Mouse (Mus musculus) forebrain, embryonic 14.5 days (tissue): Measurements from ENCODE around the gene Cd82. TPM values are rescaled to one million over a fixed set of nuclear protein-coding genes. Genes with fewer than 3 reads are reported as not detected.

Experiments used
- ATAC-seq: fragments of 200-750 bp; cut with Nextera tagmentation; 2 replicates; pipeline ENCODE4 v1.8.0; 2017; ENCODE audit warnings: mild to moderate bottlenecking, moderate library complexity
- DNase-seq: peaks from one replicate; pipeline ENCODE4 v3.0.0-alpha.2; 2015; ENCODE audit warnings: low spot score
- H3K27ac ChIP-seq: fragments of 300-500 bp; sonication (generic); 2 replicates; pipeline ENCODE4 v1.5.1; 2014; ENCODE audit warnings: low read depth, mild to moderate bottlenecking, control low read depth, low read length, moderate library complexity
- H3K27me3 ChIP-seq: fragments of 300-500 bp; sonication (generic); replicated peaks from 2 replicates; pipeline ENCODE4 v1.6.1; 2014; ENCODE audit warnings: low read length, control low read depth, mixed read lengths; ENCODE audit not compliant: control insufficient read depth, insufficient read depth
- H3K36me3 ChIP-seq: fragments of 300-500 bp; sonication (generic); 2 replicates; pipeline ENCODE4 v1.6.1; 2014; ENCODE audit warnings: low read length, control low read depth; ENCODE audit not compliant: control insufficient read depth, insufficient read depth
- H3K4me1 ChIP-seq: fragments of 300-500 bp; sonication (generic); 2 replicates; pipeline ENCODE4 v1.6.1; 2014; ENCODE audit warnings: antibody characterized with exemption, low read length, control low read depth; ENCODE audit not compliant: control insufficient read depth, insufficient read depth
- H3K4me2 ChIP-seq: fragments of 300-500 bp; sonication (generic); 2 replicates; pipeline ENCODE4 v1.6.1; 2014; ENCODE audit warnings: mild to moderate bottlenecking, control low read depth, low read length
- H3K4me3 ChIP-seq: fragments of 300-500 bp; sonication (generic); 2 replicates; pipeline ENCODE4 v1.5.1; 2014; ENCODE audit warnings: low read depth, low read length, control low read depth
- H3K9ac ChIP-seq: fragments of 300-500 bp; sonication (generic); 2 replicates; pipeline ENCODE4 v1.6.1; 2014; ENCODE audit warnings: mild to moderate bottlenecking, low read length, control low read depth, moderate library complexity
- H3K9me3 ChIP-seq: fragments of 300-500 bp; sonication (generic); replicated peaks from 2 replicates; pipeline ENCODE4 v1.6.1; 2016; ENCODE audit warnings: low read length, control low read depth, mixed read lengths; ENCODE audit not compliant: control insufficient read depth
- WGBS: fragments of 180-500 bp; shearing (Covaris S2); extraction: QIAGEN DNeasy Blood & Tissue Kit; methylation state at CpG from one replicate; pipeline ENCODE4 v1.1.7; 2014; 5-methylcytosine and 5-hydroxymethylcytosine counted together
- polyA plus RNA-seq: library from polyadenylated mRNA; unstranded; fragments of >200 nt; fragmentation: Nextera tagmentation; extraction: Ambion mirVana; gene quantifications from 2 replicates; pipeline ENCODE4 v1.2.1, GENCODE M21; 2014

Gene Cd82
- polyA plus RNA-seq, 1 experiment from 2014 or later: 16.8 TPM

- no peaks in the 10 kb centered on the region for H3K9me3 ChIP-seq
These were observed 31.2 kb downstream of the Cd82 start for GRCm38 (mm10) chr2:93431575-93432325.

GRCm38 (mm10) chr2:93430993-93431392 lies 31.9 kb downstream of the Cd82 start:
- ATAC-seq (no peak), DNase-seq (no peak)
- 78% methylated on average over 5 of the region's 5 CpGs for WGBS
- no peaks in the 10 kb centered on the region for H3K4me1 ChIP-seq
- H3K9me3 ChIP-seq: no peaks in the 10 kb centered on the region
- no peak overlapping the region for H3K4me2 ChIP-seq
- H3K27me3 ChIP-seq: no peaks in the 10 kb centered on the region
- no peaks in the 10 kb centered on the region for H3K36me3 ChIP-seq
- no peak overlapping the region for H3K27ac ChIP-seq
- H3K4me3 ChIP-seq: no peak overlapping the region
- H3K9ac ChIP-seq: no peak overlapping the region

More at GRCm38 (mm10) chr2:93431575-93432325, 31.2 kb downstream of the Cd82 start:
- no peaks in the 10 kb centered on the region for H3K27me3 ChIP-seq
- no peaks in the 10 kb centered on the region for H3K36me3 ChIP-seq
- 70% methylated on average over 5 of the region's 5 CpGs for WGBS
- H3K4me3 ChIP-seq: no peak overlapping the region
- H3K9ac ChIP-seq: no peak overlapping the region
- H3K27ac ChIP-seq: no peak overlapping the region
- DNase-seq (no peak), ATAC-seq (no peak)
- no peaks in the 10 kb centered on the region for H3K4me1 ChIP-seq
- no peak overlapping the region for H3K4me2 ChIP-seq

- Histone ChIP-seq H3K4me1 (no peaks in the 10 kb centered on the region), H3K9me3 (no peaks in the 10 kb centered on the region), H3K4me3 (no peak overlapping the region), H3K27me3 (no peaks in the 10 kb centered on the region), H3K9ac (no peak overlapping the region), H3K27ac (no peak overlapping the region), H3K36me3 (no peaks in the 10 kb centered on the region), H3K4me2 (no peak overlapping the region)
- ATAC-seq (no peak), DNase-seq (no peak)
- WGBS: 66% methylated on average over 11 of the region's 11 CpGs
These were observed 34.9 kb downstream of the Cd82 start for GRCm38 (mm10) chr2:93428004-93428531.

- Histone ChIP-seq H3K9ac (no peak overlapping the region; the same call in 1 of the 2 replicates), H3K4me2 (no peak overlapping the region), H3K36me3 (no peaks in the 10 kb centered on the region), H3K27me3 (no peaks in the 10 kb centered on the region), H3K27ac (no peak overlapping the region), H3K9me3 (no peaks in the 10 kb centered on the region), H3K4me3 (no peak overlapping the region), H3K4me1 (no peaks in the 10 kb centered on the region)
- ATAC-seq (no peak), DNase-seq (no peak)
- WGBS: 58% methylated on average over 8 of the region's 8 CpGs
These were observed 35.8 kb downstream of the Cd82 start for GRCm38 (mm10) chr2:93427000-93427715.

GRCm38 (mm10) chr2:93425810-93426209 lies 37.1 kb downstream of the Cd82 start:
- no peak overlapping the region for H3K9ac ChIP-seq
- no peak for ATAC-seq
- H3K4me3 ChIP-seq: no peak overlapping the region
- H3K4me2 ChIP-seq: no peak overlapping the region
- no peak for DNase-seq
- no peaks in the 10 kb centered on the region for H3K36me3 ChIP-seq
- 62% methylated on average over 4 of the region's 4 CpGs for WGBS
- no peaks in the 10 kb centered on the region for H3K27me3 ChIP-seq
- H3K4me1 ChIP-seq: no peaks in the 10 kb centered on the region
- H3K9me3 ChIP-seq: no peaks in the 10 kb centered on the region
- no peak overlapping the region for H3K27ac ChIP-seq

GRCm38 (mm10) chr2:93424307-93424984 lies 38.5 kb downstream of the Cd82 start:
- ATAC-seq: no peak
- no peaks in the 10 kb centered on the region for H3K36me3 ChIP-seq
- H3K9me3 ChIP-seq: no peaks in the 10 kb centered on the region
- no peaks in the 10 kb centered on the region for H3K27me3 ChIP-seq
- no peak overlapping the region for H3K4me3 ChIP-seq
- WGBS: 91% methylated on average over 9 of the region's 9 CpGs
- H3K4me2 ChIP-seq: no peak overlapping the region
- DNase-seq: no peak
- no peak overlapping the region for H3K9ac ChIP-seq
- H3K4me1 ChIP-seq: no peaks in the 10 kb centered on the region
- H3K27ac ChIP-seq: no peak overlapping the region

- Histone ChIP-seq H3K27me3 (no peaks in the 10 kb centered on the region), H3K4me1 (no peaks in the 10 kb centered on the region), H3K4me2 (no peak overlapping the region), H3K36me3 (no peaks in the 10 kb centered on the region), H3K9ac (no peak overlapping the region), H3K9me3 (no peaks in the 10 kb centered on the region), H3K27ac (no peak overlapping the region), H3K4me3 (no peak overlapping the region)
- ATAC-seq: 0 out of 2 replicates have a peak, but pooled peaks have one; percentile 18
- peak; percentile 77 for DNase-seq
- 24% methylated on average over 7 of the region's 7 CpGs for WGBS
These were observed 41.6 kb downstream of the Cd82 start for GRCm38 (mm10) chr2:93421320-93421719.

GRCm38 (mm10) chr2:93419971-93420370 lies 43.0 kb downstream of the Cd82 start:
- H3K36me3 ChIP-seq: no peaks in the 10 kb centered on the region
- ATAC-seq: no peak
- no peaks in the 10 kb centered on the region for H3K4me1 ChIP-seq
- no peak overlapping the region for H3K4me2 ChIP-seq
- WGBS: 82% methylated on average over 12 of the region's 12 CpGs
- no peak for DNase-seq
- no peaks in the 10 kb centered on the region for H3K27me3 ChIP-seq
- no peak overlapping the region for H3K9ac ChIP-seq
- no peak overlapping the region for H3K27ac ChIP-seq
- no peaks in the 10 kb centered on the region for H3K9me3 ChIP-seq
- no peak overlapping the region for H3K4me3 ChIP-seq
